Mouse (Mus musculus) forebrain, embryonic 12.5 days (tissue): Measurements from ENCODE around the gene Tll2. TPM values are rescaled to one million over a fixed set of nuclear protein-coding genes. Genes with fewer than 3 reads are reported as not detected.

Source experiments
- ATAC-seq: fragments of 200-750 bp; cut with Nextera tagmentation; 2 replicates; pipeline ENCODE4 v1.8.0; 2017; ENCODE audit warnings: moderate TSS enrichment; ENCODE audit not compliant: low FRiP score
- H3K27ac ChIP-seq: fragments of 300-500 bp; sonication (generic); 2 replicates; pipeline ENCODE4 v1.5.1; 2016; ENCODE audit warnings: mild to moderate bottlenecking
- H3K27me3 ChIP-seq: fragments of 300-500 bp; sonication (generic); 2 replicates; pipeline ENCODE4 v1.6.1; 2016; ENCODE audit warnings: mild to moderate bottlenecking
- H3K36me3 ChIP-seq: fragments of 300-500 bp; sonication (generic); replicated peaks from 2 replicates; pipeline ENCODE4 v1.6.1; 2016; ENCODE audit warnings: mild to moderate bottlenecking
- H3K4me1 ChIP-seq: fragments of 300-500 bp; sonication (generic); 2 replicates; pipeline ENCODE4 v1.6.1; 2016
- H3K4me2 ChIP-seq: fragments of 300-500 bp; sonication (generic); 2 replicates; pipeline ENCODE4 v1.6.1; 2016; ENCODE audit warnings: mild to moderate bottlenecking, moderate library complexity
- H3K4me3 ChIP-seq: fragments of 300-500 bp; sonication (generic); replicated peaks from 2 replicates; pipeline ENCODE4 v1.5.1; 2016; ENCODE audit warnings: mild to moderate bottlenecking
- H3K9ac ChIP-seq: fragments of 300-500 bp; sonication (generic); 2 replicates; pipeline ENCODE4 v1.6.1; 2016; ENCODE audit warnings: mild to moderate bottlenecking
- H3K9me3 ChIP-seq: fragments of 300-500 bp; sonication (generic); 2 replicates; pipeline ENCODE4 v1.6.1; 2016
- WGBS: fragments of 180-500 bp; shearing (Covaris S2); methylation state at CpG from one replicate; pipeline ENCODE4 v1.1.7; 2016; 5-methylcytosine and 5-hydroxymethylcytosine counted together
- polyA plus RNA-seq: library from polyadenylated mRNA; unstranded; fragments of >200 nt; fragmentation: Nextera tagmentation; extraction: Ambion mirVana; gene quantifications from 2 replicates; pipeline ENCODE4 v1.2.1, GENCODE M21; 2016

Tll2 gene
- polyA plus RNA-seq, 1 experiment from 2014 or later = 0.86 TPM

- Histone ChIP-seq H3K27ac (no peak overlapping the region), H3K4me1 (no peaks in the 10 kb centered on the region)
Measured at GRCm38 (mm10) chr19:41152016-41152370, 54.6 kb downstream of the Tll2 start.

GRCm38 (mm10) chr19:41151321-41152015 is 55.2 kb downstream of the Tll2 start:
- no peak overlapping the region for H3K27ac ChIP-seq
- no peaks in the 10 kb centered on the region for H3K36me3 ChIP-seq
- H3K4me1 ChIP-seq = no peaks in the 10 kb centered on the region
- 0 out of 2 replicates have a peak, but pooled peaks cover 5% of the 10 kb centered on the region for H3K27me3 ChIP-seq
- 85% methylated on average over 7 of the region's 7 CpGs for WGBS
- H3K4me2 ChIP-seq = no peak overlapping the region
- no peak overlapping the region for H3K9ac ChIP-seq
- ATAC-seq = no peak
- H3K4me3 ChIP-seq = no peak overlapping the region
- no peaks in the 10 kb centered on the region for H3K9me3 ChIP-seq

More at GRCm38 (mm10) chr19:41152016-41152370, 54.6 kb downstream of the Tll2 start:
- ATAC-seq = no peak
- WGBS = 89% methylated on average over 3 of the region's 3 CpGs
- H3K27me3 ChIP-seq = 0 out of 2 replicates have a peak, but pooled peaks cover 5% of the 10 kb centered on the region
- H3K9me3 ChIP-seq = no peaks in the 10 kb centered on the region
- H3K4me2 ChIP-seq = no peak overlapping the region
- no peak overlapping the region for H3K4me3 ChIP-seq
- H3K9ac ChIP-seq = no peak overlapping the region
- no peaks in the 10 kb centered on the region for H3K36me3 ChIP-seq

DNA sequence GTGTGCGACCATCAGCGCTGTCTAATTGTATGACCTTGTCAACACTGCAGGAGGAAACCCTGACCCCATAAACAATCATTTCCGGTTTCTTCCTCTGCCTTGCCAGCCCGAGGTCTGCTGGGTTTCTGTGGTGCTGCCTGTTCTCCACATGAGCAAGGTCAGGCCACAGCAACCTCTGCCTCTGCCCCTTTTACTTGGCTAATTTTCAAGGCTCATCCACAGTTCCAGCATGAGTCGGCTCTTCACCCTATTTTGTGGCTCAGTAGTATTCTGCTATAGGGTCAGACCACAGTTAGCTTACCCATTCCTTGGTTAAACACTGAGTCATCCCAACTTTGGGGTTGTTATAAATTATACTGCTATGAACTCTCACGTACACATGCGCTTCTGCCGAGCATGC is 65.7 kb downstream of the Tll2 start:
- H3K4me2 ChIP-seq = no peak overlapping the region
- no peaks in the 10 kb centered on the region for H3K9me3 ChIP-seq
- no peaks in the 10 kb centered on the region for H3K4me1 ChIP-seq
- 93% methylated on average over 8 of the region's 8 CpGs for WGBS
- ATAC-seq = no peak
- H3K4me3 ChIP-seq = no peak overlapping the region
- no peaks in the 10 kb centered on the region; the same call in 1 of the 2 replicates for H3K27me3 ChIP-seq
- no peak overlapping the region for H3K9ac ChIP-seq
- no peaks in the 10 kb centered on the region for H3K36me3 ChIP-seq
- no peak overlapping the region for H3K27ac ChIP-seq

GRCm38 (mm10) chr19:41139629-41140028 is 67.0 kb downstream of the Tll2 start:
- no peak overlapping the region for H3K4me2 ChIP-seq
- no peak for ATAC-seq
- H3K9ac ChIP-seq = no peak overlapping the region
- no peak overlapping the region for H3K27ac ChIP-seq
- H3K4me1 ChIP-seq = no peaks in the 10 kb centered on the region
- H3K4me3 ChIP-seq = no peak overlapping the region
- 61% methylated on average over 4 of the region's 4 CpGs for WGBS
- H3K27me3 ChIP-seq = no peaks in the 10 kb centered on the region; the same call in 1 of the 2 replicates
- H3K9me3 ChIP-seq = no peaks in the 10 kb centered on the region
- no peaks in the 10 kb centered on the region for H3K36me3 ChIP-seq

GRCm38 (mm10) chr19:41123009-41123408 is 83.6 kb downstream of the Tll2 start:
- Histone ChIP-seq H3K4me3 (no peak overlapping the region), H3K27ac (peak overlapping the region; percentile 9; the same call in 1 of the 2 replicates), H3K9me3 (no peaks in the 10 kb centered on the region), H3K4me1 (peaks cover 5% of the 10 kb centered on the region; the same call in 1 of the 2 replicates), H3K27me3 (peaks cover 6% of the 10 kb centered on the region; the same call in 1 of the 2 replicates), H3K36me3 (no peaks in the 10 kb centered on the region), H3K9ac (no peak overlapping the region), H3K4me2 (no peak overlapping the region)
- 22% methylated on average over 3 of the region's 3 CpGs for WGBS
- ATAC-seq = no peak

GRCm38 (mm10) chr19:41119924-41120323 is 86.7 kb downstream of the Tll2 start:
- Histone ChIP-seq H3K4me1 (peaks cover 10% of the 10 kb centered on the region), H3K27me3 (peaks cover 24% of the 10 kb centered on the region), H3K27ac (no peak overlapping the region), H3K4me3 (no peak overlapping the region), H3K36me3 (no peaks in the 10 kb centered on the region), H3K4me2 (no peak overlapping the region), H3K9me3 (no peaks in the 10 kb centered on the region), H3K9ac (no peak overlapping the region)
- 89% methylated on average over 13 of the region's 13 CpGs for WGBS
- no peak for ATAC-seq

GRCm38 (mm10) chr19:41118346-41118745 is 88.3 kb downstream of the Tll2 start:
- H3K9ac ChIP-seq = no peak overlapping the region
- no peak overlapping the region for H3K4me3 ChIP-seq
- H3K36me3 ChIP-seq = no peaks in the 10 kb centered on the region
- no peak for ATAC-seq
- H3K4me1 ChIP-seq = peaks cover 25% of the 10 kb centered on the region
- H3K9me3 ChIP-seq = no peaks in the 10 kb centered on the region
- H3K27me3 ChIP-seq = peaks cover 28% of the 10 kb centered on the region
- H3K27ac ChIP-seq = no peak overlapping the region
- no peak overlapping the region for H3K4me2 ChIP-seq
- 77% methylated on average over 6 of the region's 6 CpGs for WGBS

DNA sequence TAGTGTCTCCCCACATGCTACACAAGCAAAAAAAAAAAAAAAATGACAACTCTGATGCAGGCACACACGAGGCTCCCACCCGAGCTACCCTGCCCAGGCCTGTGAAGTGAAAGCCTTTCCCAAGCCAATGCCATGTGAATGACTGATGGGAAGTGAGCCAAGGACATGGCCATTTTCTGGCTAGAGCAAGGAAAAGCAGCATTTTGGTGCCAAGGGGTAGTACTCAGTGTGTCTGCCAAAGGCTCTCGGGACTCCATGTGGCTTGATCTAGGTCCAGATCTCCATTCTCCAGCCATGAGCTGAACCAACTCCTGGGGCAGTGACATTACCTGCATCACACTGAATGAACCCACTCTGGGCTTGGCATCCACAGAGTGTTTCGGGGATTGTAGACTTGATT is 89.3 kb downstream of the Tll2 start:
- H3K4me2 ChIP-seq = no peak overlapping the region
- H3K27ac ChIP-seq = no peak overlapping the region
- H3K9ac ChIP-seq = no peak overlapping the region
- no peaks in the 10 kb centered on the region for H3K9me3 ChIP-seq
- peaks cover 25% of the 10 kb centered on the region for H3K4me1 ChIP-seq
- peaks cover 32% of the 10 kb centered on the region for H3K27me3 ChIP-seq
- WGBS = 87% methylated on average over 4 of the region's 4 CpGs
- ATAC-seq = no peak
- H3K4me3 ChIP-seq = no peak overlapping the region
- H3K36me3 ChIP-seq = no peaks in the 10 kb centered on the region

GRCm38 (mm10) chr19:41114611-41115010 is 92.0 kb downstream of the Tll2 start:
- H3K9me3 ChIP-seq = no peaks in the 10 kb centered on the region
- H3K4me2 ChIP-seq = peak overlapping the region; percentile 27
- peaks cover 35% of the 10 kb centered on the region for H3K4me1 ChIP-seq
- WGBS = 5% methylated on average over 5 of the region's 5 CpGs
- peak overlapping the region; percentile 47; the same call in 1 of the 2 replicates for H3K27ac ChIP-seq
- peak; percentile 73 for ATAC-seq
- H3K9ac ChIP-seq = no peak overlapping the region
- no peaks in the 10 kb centered on the region for H3K36me3 ChIP-seq
- H3K27me3 ChIP-seq = peaks cover 49% of the 10 kb centered on the region
- no peak overlapping the region for H3K4me3 ChIP-seq

GRCm38 (mm10) chr19:41113911-41114531 is 92.6 kb downstream of the Tll2 start:
- H3K27ac ChIP-seq = peak overlapping the region; percentile 47
- H3K4me3 ChIP-seq = no peak overlapping the region
- 38% methylated on average over 17 of the region's 17 CpGs for WGBS
- ATAC-seq = peak; percentile 79
- H3K36me3 ChIP-seq = no peaks in the 10 kb centered on the region
- H3K4me2 ChIP-seq = peak overlapping the region; percentile 27
- H3K9ac ChIP-seq = no peak overlapping the region
- H3K9me3 ChIP-seq = no peaks in the 10 kb centered on the region
- H3K27me3 ChIP-seq = peaks cover 46% of the 10 kb centered on the region
- H3K4me1 ChIP-seq = peaks cover 40% of the 10 kb centered on the region

DNA sequence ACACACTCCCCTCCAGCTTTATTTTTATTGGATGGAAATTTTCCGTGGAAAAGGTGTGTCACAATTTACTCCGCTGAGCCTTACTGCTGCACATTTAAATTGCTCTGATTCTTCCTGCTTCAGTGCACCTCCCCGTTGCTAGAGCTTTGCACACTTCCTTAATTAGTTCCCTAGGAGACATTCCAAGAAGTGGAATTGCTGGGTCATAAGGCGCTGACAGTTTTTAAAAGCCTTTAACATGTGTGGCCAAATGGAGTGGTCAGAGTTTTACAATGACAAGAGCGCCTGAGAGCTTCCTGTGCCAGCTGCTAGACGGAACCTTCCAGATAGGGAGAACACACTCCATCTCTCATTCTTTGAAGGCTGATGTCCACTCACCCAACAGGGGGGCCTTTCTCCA is 94.0 kb downstream of the Tll2 start:
- H3K4me3 ChIP-seq = no peak overlapping the region
- peaks cover 50% of the 10 kb centered on the region for H3K27me3 ChIP-seq
- H3K9me3 ChIP-seq = no peaks in the 10 kb centered on the region
- no peak overlapping the region for H3K9ac ChIP-seq
- ATAC-seq = no peak
- H3K4me1 ChIP-seq = peaks cover 45% of the 10 kb centered on the region
- H3K4me2 ChIP-seq = no peak overlapping the region
- H3K27ac ChIP-seq = no peak overlapping the region
- H3K36me3 ChIP-seq = no peaks in the 10 kb centered on the region
- WGBS = 47% methylated on average over 6 of the region's 6 CpGs

- Histone ChIP-seq H3K36me3 (no peaks in the 10 kb centered on the region), H3K9me3 (no peaks in the 10 kb centered on the region), H3K27me3 (peaks cover 58% of the 10 kb centered on the region), H3K4me3 (no peak overlapping the region), H3K9ac (no peak overlapping the region), H3K4me2 (no peak overlapping the region), H3K4me1 (peaks cover 40% of the 10 kb centered on the region), H3K27ac (no peak overlapping the region)
- ATAC-seq = no peak
- WGBS = 55% methylated on average over 5 of the region's 5 CpGs
Measured at GRCm38 (mm10) chr19:41109991-41110390, 96.6 kb downstream of the Tll2 start.

- 16% methylated on average over 8 of the region's 8 CpGs for WGBS
- peak; percentile 49 for ATAC-seq
- Histone ChIP-seq H3K36me3 (no peaks in the 10 kb centered on the region), H3K4me1 (peaks cover 35% of the 10 kb centered on the region), H3K27ac (peak overlapping the region; percentile 50; the same call in 1 of the 2 replicates), H3K4me2 (0 out of 2 replicates have a peak overlapping the region, but pooled peaks have one; percentile 15), H3K9ac (no peak overlapping the region), H3K9me3 (no peaks in the 10 kb centered on the region), H3K4me3 (no peak overlapping the region), H3K27me3 (peaks cover 58% of the 10 kb centered on the region)
Measured at GRCm38 (mm10) chr19:41109496-41109895, 97.1 kb downstream of the Tll2 start.
